In genomic region chr19:37199889-37200288, GRCm38 (mm10) we compare ENCODE assay signal across 17 mouse cellular contexts.
"Had no signal": no experiment of that assay in that cellular context is flagged by ENCODE, and none has a peak within 500 bp of the region (broad histone marks: within the 10 kb centered on the region; RNA-seq: fewer than 3 reads in every experiment).

No protein-coding gene starts in this region.

- H3K9ac ChIP-seq: limb, embryonic 13.5 days; liver, embryonic 12.5 days; liver, embryonic 15.5 days; lung, embryonic 15.5 days had no signal

- H3K4me3 ChIP-seq: layer of hippocampus, adult 2 months; limb, embryonic 10.5 days; limb, embryonic 13.5 days; liver, embryonic 12.5 days; liver, embryonic 15.5 days; lung, embryonic 15.5 days had no signal

- H3K27ac ChIP-seq: kidney, postnatal 0 days; layer of hippocampus, adult 2 months; limb, embryonic 10.5 days; limb, embryonic 13.5 days; liver, embryonic 12.5 days; liver, embryonic 15.5 days; lung, embryonic 15.5 days had no signal

- H3K4me2 ChIP-seq: limb, embryonic 13.5 days; liver, embryonic 12.5 days; liver, embryonic 15.5 days; lung, embryonic 15.5 days; midbrain, embryonic 11.5 days had no signal

- DNase-seq: kidney, postnatal 25 days; layer of hippocampus, adult 9-11 months; liver; lung, adult 18-20 months; lung, postnatal 10 days; lung, postnatal 36 days; midbrain, embryonic 14.5 days; thymus, adult 18-20 months; thymus, postnatal 36 days had no signal

- H3K4me1 ChIP-seq: limb, embryonic 10.5 days; limb, embryonic 13.5 days; lung, embryonic 15.5 days had no signal

- H3K9me3 ChIP-seq: limb, embryonic 10.5 days; limb, embryonic 13.5 days; liver, embryonic 12.5 days; liver, embryonic 15.5 days; lung, embryonic 15.5 days had no signal

- H3K36me3 ChIP-seq: limb, embryonic 10.5 days; limb, embryonic 13.5 days; liver, embryonic 12.5 days; liver, embryonic 15.5 days; lung, embryonic 15.5 days had no signal

- H3K27me3 ChIP-seq: limb, embryonic 13.5 days; liver, embryonic 12.5 days; liver, embryonic 15.5 days; lung, embryonic 15.5 days had no signal

- ATAC-seq: liver, embryonic 12.5 days had no signal
